Mouse (Mus musculus) right cerebral cortex, postnatal 10 days (tissue): ENCODE measurements at regions not wholly inside any gene's neighbourhood (a gene's known extent, or its start where the extent isn't known, plus 50 kb on each side); places are given as distances from the start of the nearest gene placed in this dataset.
A peak's percentile ranks its signal among the peaks of the same experiment; 100 is the strongest.

Experiments used
- DNase-seq, 2 experiments: peaks; one replicate each; pipeline ENCODE4 v3.0.0; 2021; ENCODE audit warnings: low spot score in 2 of 2

DNA sequence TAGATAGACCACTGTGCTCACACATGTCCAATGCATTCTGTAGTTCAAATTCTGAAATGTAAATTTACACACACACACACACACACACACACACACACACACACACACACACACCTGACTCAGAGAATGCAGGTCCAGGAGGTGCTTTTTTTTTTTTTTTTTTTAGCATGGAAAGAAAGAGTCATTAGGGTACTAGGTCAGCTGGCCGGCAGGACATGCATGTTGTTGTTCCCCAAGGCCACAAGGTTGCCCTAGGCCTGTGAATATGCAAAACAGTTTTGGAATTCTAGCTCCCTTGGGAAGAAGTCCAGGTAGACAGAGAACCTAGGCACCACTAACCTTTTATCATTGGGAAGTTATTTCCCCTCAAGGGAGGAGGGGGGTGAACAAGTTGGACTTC, 184.1 kb upstream of the Marcks start:
- no peak for DNase-seq

DNA sequence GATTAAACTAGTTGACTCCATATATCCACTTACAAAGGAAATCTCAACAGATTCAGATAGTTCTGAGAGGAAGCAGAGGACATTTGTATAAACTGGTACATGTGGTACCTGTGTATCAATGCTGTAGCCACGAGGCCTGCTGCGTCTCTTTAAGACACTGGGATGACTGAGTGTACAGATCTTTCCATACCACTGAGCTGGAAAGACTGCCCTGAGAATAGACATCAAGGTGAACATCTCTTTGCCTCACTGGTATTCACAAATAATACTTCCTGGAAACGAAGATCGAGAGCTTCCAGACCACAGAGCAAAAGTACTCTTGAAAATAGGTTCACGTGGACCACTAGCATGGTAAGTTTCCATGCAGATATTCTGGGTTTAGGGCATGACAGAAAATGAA, 183.6 kb upstream of the Marcks start:
- no peak for DNase-seq

DNA sequence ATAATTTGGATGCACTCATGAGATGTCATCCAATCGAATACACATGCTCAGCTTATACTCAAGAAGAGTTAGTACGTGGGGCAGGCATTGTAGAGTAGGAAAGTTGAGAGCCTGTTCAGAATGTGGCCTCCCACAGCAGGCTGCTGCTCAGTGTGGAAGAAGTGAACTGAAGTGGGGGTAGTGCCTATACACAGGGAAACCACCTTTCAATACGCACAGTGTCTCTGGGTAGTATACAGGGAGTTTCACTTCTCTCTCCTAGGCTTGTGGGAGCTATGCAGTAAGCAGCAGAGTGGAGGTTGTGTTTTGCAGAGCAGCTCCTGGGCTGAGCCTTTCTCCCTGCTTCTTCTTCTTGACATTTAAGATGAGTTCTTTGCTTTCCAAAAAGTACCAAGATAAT, 182.5 kb upstream of the Marcks start:
- no peak for DNase-seq

DNA sequence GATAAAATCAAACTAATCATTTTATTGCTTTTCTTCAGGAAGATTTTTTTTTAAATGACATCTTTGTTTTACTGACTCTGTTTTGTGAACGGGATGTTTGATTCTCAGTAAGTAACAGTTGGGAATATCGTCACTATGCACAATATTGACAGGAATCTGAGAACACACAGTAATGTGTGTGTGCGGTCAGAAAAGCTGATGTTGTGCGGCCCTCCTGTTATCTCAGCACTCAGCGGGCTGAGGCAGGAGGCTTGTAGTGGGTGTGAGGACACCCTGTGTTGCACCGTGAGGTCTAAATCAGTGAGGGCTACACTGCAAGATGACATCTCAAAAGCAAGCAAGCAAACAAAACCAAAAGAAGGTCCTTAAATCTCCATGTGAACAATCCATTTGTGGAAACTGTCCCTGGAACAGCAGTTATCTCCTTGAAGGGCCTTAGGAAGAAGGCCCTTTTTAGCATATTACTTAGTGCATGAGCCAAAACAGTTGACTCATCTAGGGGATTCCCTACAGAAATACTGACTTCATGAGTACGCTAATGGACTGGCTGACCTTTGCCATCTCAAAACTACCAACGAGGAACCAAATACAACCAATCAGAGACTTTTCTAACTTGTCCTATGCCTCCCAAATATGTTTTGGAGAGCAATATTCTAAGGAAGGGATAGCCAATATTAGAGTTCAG, 181.2 kb upstream of the Marcks start:
- DNase-seq: no peak

DNA sequence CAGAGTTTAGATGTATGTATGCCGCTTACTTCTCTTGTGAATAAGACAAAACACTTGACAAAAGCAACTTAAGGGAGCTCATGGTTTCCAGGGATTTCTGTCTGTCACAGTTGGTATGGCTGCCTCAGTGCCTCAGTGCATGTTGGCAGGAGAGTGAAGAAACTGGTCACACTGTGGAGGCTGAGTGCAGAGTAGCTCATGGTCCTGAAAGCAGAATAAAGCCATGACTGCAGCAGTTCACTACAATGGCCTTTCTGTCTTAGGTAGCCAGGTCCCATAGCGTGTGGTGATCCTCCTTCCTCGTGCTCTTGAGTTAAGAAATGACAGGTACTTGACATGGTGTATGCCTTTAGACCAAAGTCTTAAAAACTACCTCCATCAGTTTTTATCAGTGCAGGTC, 178.0 kb upstream of the Marcks start:
- no peak for DNase-seq

DNA sequence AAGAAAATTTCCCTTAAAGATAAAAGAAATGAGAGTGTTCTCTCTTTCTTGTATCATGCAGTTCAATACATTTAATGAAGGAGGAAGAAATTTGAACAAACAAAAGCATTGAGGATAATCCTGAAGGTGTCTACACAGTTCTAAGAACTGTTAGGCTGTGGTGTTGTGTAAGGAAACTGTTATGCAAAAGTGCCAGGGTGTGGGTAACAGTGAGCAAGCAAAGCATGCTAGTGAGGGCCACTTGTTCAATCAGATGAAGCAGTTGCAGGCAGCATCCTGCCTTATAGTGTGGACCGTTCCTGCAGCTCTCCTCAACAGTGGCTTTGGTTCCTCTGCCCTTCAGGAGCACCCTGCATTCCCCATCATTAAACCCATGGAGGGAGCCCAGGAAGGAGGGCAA, 177.1 kb upstream of the Marcks start:
- DNase-seq: no peak

DNA sequence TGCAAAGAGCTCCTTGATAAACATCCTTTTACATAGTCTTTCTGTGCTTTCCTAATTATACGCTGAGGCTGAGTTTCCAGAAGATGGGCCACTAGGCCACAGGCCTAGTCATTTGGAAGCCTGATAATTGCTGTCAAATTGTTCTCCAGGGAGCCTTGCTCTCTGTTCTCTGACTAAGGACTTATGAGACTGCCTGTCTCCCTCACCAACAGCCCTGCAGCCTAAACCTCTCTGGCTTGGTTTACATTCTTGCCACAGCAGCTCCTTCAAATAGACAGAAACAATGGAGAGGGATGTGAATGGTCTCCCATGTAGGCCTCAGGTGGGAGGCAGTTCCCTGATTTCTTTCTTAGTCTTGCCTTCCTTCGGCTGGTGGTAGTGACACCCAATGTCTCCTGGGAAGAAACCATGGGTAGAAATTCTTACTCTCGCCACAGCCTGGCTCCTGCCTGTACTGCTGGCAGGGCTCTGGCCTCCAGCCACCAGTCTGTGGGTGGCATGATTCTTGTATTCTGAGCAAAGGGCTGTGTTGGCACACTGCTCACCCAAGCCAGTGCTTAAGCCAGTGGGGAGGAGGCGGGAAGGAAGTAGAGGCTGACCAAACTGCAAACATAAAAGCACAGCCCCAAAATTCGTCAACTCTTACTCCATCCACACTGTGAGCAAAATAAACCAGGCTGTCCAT, 176.2 kb upstream of the Marcks start:
- DNase-seq: peak; percentile 82 to 84

DNA sequence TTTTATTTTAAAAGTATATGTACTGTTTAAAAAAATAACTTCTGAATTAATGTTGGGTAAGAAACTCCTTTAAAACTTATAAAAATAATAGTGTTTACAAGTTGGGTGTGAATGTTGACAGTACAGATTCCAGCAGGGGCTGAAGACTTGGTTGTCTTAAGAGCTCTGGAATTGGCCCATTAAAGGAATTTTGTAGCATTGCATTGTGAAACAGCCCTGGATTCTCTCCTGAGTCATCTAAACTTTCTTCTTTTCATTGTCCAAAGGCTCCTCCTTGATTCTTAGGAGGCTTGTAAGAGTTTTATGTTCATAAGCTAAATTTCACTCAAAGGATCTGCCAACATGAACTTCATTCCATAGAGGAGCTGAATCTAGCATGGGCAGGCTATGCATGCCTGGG, 174.7 kb upstream of the Marcks start:
- no peak for DNase-seq

DNA sequence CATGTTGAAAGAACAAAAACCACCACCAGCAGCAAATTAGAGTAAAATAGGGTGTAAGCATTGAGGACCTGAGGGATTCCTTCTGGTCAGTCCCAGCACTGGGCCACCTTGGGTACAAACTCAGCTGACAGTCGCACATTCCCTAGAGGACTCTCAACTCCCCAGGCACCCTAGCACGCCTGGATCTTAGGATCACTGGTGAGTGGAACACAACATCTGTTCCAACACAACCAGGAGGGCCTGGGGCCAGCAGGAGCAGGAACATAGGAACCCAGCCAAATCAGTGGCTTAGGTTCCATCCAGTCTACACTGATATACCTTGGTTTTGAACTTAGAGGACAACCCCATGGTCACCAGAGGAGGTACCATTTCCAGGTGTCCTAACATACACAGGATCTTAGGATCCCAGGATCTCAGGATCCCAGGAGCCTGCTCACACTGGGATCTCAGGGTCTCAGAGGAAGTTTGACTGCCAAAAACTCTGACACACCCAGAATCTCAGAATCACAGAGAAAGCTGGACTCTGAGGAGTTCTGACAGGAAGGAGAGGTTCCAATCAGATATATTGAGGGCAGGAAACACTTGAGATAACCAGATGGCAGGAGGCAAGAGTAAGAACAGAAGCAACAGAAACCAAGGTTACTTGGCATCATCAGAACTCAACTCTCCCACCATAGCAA, 171.7 kb upstream of the Marcks start:
- no peak for DNase-seq

DNA sequence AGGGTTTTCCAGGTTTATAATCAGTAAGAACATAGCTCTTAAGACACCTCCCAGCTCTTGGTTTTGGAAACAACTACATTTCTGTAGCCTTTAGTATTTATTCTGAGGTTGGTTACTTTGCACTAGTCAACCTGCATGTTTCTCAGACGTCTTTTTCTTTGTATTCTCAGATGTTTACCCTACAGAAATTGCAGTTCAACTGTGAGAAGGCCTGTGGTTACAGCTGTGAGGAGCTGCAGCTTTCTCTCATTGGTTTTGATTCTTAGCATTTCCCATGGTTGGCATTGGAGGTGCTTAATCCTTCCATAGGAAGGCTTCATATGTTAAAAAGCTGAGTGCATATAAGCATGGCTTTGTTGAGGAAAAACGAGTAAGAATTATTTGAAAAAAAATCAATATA, 165.9 kb upstream of the Marcks start:
- DNase-seq: no peak

DNA sequence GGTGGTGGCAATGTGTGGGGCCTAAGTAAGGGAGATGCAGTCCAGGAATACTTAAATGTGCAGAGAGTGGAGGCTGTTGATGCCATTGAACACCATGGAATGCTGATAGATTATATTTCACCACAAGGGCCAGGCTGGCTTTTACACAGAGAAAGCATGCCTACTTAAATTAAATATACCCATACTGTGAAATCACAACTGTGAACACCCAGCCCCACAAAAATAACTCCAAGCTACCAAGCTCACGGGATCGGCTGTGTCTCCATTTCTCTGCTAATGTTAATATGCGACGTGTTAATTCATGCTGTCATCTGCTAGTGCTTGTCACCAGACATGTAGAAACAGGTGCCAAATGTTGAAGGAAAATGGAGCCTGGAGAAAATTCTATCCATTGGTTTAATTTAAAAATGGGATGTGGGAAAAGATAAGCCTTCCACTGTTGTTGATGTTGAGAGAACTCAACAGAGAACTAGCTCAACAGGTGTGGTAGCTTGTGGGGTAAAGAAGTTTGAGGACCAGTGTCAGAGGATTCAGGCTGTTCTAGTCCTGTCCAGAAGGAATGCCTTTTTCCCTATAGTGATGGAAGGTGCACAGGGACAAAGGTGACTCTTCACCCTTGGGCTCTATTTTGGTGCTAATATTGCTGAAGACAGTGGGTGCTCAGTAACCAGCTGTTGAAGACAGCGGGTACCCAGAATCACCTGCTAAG, 161.6 kb upstream of the Marcks start:
- peak in 1 of 2 experiments; percentile 28 for DNase-seq

DNA sequence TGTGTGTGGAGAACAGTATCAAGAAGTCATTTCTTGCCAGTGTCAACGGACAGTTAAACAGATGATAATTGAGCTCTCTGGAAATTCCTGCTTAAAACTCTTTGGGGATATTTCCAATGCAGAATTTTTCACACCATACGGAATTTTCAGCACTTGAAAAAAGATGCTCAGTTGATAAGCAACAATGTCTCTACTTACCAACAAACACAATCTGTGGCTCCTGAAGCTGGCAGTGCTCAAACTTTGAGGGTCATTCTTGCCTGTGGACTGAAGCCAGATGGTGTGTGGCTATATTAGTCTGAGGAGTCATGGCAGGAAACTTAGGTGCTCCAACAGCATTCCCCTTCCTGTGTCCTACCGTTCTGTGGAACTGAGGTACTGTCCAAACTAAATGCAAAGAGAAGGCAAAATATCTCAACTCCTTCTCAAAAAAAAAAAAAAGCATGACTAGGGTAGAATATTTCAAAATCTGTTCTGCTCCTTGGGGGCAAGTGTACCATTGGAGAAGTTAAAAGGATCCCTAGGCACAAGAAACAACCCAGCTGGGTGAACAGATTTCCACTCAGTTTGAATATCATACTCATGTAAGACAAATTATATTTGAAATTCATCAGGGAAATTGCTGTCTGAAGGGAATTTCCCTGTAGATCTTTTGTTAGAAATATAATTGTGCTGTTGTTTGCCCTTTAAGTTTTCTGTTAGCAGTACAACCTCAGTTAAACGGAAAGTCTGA, 160.1 kb upstream of the Marcks start:
- peak in 1 of 2 experiments; percentile 26 for DNase-seq

DNA sequence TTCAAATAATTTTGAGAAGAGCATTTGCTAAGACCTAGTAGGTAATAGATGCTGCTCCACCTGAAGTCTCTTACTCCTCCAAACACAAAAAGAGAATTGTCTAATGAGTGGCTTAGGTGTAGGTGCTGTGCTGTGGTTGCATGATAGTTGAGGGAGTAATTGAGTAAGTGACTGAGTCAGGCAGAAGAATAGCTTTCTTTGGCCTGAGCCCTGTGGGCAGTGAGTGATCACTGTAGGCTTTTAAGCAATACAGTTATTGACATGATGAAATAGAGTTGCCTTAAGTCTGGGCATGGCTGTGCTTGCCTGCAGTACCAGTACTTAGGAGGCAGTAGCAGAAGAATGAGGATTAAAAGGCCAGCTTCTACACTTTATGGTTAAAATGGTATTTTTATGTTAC, 155.5 kb upstream of the Marcks start:
- DNase-seq: no peak

DNA sequence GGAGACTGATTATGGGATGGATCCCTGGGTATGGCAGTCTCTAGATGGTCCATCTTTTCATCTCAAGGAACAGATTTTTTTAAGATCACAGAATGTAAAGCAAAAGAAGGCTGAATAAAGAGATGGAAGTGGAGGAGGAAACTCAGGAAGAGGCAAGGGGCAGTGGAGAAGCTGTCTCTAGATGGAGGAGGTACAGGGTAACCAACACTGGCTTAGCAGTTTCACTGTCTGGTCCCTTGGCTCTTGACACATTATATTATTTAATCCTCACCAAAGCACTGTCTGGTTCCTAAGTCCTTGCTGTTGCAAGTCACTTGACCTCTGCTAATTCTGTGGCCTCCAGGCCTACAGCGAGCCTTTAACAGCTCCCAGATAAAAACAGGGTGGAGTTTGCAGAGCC, 154.6 kb upstream of the Marcks start:
- no peak for DNase-seq

DNA sequence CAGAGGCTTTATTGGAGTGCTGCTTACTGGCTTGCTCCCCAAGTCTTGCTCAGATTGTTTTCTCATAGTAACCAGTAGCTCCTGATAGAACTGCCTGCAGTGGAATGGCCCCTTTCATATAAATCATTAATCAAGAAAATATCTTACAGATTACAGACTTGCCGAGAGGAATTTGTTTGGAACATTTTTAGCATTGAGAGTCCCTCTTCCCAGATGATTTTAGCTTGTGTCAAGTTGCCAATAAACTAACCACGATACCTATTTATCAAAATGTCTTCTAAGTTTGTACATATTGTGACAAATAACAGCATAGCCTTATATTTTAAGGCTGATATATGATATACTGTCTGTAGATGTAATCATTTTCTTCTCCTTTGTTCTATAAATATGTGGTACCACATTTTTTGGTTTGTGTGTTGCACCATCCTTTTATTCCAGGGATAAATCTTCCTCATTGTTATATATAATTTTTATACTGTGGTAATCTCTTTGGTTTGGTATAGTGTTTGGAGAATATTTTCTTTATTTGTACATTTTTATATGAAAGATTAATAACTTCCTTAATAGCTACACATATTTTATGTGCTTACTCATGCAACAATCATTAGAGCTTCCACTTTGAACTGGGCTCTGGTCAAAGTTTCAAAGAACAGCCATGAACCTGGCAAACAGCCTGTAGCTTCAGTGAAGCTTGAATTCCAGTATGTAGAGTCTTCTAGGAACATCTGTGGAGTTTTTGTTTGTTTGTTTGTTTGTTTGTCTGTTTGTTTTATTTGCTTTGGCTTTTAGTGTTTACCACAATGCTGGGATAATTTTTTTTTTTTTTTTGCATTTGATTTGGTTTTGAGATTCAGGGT, 153.1 kb upstream of the Marcks start:
- DNase-seq: no peak

DNA sequence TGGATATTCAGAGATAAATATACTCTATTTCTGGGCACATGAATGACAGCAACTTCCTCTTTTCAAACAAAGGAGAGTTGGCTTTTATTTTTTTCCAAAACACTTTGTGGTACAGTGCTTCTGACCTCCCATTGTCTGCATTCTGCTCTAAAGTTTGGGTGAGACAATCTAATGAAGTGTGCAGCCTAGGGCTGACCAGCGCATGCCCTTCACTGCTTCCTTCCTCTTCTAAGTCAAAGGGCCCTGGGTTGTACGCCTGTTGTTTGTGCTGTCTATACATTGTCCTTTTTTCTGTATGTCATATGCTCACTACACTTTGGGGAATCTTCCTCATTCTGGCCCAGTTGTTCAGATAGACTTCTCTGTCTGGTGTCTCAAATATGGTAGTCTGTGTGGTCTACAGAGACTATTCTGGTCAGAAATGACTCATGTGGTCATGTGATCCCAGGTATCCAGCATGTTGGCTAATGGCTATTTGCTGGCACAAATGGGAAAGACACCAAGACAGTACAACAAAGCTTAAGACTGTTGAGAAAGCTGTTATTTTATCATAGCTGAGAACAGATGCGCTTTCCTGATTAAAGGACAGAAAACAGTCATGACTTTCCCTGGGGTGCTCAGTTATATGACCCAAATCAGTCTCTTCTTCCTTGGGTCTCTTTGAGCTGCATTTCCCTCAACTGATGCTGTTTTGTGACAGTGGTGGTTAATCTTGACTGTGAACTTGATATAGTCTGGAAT, 151.4 kb upstream of the Marcks start:
- no peak for DNase-seq

DNA sequence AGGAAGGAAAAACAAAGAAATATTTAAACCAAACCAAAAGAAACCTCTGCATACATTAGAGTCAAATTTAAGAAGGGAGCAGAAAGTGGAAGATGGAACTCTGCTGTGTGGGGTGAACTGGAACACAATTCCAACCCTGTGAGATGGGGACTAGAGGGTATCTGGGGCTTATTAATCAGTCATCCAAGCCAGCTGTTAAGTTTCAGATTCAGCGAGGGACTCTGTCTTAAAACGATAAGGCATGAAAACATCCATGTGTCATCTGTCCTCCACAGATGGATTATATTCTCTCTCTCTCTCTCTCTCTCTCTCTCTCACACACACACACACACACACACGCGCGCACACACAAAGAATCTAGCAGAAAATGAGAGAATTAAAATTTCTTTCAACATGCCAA, 147.6 kb upstream of the Marcks start:
- DNase-seq: no peak

DNA sequence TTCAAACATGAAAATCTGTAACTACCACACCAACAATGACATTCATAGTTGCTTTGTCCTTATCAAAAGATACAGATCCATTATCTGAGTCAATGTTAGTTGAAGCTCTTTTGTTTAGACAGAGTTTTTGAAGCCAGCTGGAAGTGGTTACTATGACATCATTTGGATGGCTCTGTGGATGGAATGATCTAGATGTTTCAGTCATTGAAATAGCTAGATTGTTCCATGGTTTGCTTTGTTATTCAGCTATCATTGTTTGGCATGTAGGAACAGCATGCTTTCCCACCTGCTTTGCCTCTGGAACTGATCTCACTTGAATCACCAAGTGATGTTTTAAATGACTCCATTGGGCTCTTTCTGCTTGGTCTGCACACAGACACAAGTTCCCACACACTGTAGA, 144.2 kb upstream of the Marcks start:
- no peak for DNase-seq

DNA sequence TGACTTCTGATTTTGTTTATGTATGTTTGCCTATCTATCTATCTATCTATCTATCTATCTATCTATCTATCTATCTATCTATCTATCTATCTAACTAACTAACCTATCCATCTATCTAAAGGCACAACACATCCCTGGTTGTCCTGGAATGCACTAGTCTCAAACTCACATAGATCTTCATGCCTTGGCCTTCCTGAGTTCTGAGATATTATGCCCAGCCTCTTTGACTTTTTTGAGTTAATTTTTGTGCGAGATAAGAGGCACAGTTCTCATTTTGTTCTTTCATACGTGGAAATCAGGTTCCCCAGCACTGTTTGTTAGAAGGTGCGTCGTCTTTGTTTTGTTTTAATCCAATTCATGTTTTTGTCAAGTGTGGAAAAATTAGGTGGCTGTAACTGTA, 142.1 kb upstream of the Marcks start:
- no peak for DNase-seq

DNA sequence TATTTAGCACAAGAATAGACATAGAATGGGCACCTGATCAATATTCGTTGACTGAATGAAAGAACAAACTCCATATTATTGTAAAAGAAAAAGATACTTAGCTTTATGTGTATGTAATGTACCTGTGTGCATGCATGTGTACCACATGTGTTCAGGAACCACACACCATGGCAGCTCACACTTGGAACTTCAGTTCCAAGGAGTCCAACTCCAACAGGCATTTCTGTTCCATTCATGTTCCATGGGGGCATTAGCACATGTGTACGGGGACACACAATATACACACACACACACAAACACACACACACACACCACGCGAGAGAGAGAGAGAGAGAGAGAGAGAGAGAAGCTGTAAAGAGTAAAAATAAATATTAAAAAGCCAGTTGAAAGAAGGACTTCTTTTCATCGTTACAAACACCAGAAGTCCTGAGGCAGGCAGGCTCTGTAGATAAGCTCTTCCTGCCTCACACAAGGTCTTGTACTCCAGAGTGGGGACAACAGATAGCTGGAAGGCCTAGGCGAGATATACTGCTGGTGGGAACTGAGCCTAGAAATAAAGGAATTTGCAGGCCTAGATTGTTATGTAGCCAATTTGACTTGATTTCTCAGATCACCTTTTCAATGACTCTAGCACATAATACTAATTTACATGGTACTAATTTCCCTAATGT, 141.6 kb upstream of the Marcks start:
- no peak for DNase-seq
